Mouse (Mus musculus): ENCODE results near the gene Gm45140. TPM values are rescaled to one million over a fixed set of nuclear protein-coding genes. Genes with fewer than 3 reads are reported as not detected.

Gm45140 gene
- 1 to 10 TPM; 2.0 to 6.6 TPM for total RNA-seq (2021)
- long read RNA-seq, experiment 1, partial matches to known transcripts: 0 of 23 reads
- long read RNA-seq, experiment 1, other reads (novel, unspliced or antisense): 23 of 23 reads
- long read RNA-seq, experiment 2, partial matches to known transcripts: 0 of 7 reads
- long read RNA-seq, experiment 2, other reads (novel, unspliced or antisense): 7 of 7 reads

DNA sequence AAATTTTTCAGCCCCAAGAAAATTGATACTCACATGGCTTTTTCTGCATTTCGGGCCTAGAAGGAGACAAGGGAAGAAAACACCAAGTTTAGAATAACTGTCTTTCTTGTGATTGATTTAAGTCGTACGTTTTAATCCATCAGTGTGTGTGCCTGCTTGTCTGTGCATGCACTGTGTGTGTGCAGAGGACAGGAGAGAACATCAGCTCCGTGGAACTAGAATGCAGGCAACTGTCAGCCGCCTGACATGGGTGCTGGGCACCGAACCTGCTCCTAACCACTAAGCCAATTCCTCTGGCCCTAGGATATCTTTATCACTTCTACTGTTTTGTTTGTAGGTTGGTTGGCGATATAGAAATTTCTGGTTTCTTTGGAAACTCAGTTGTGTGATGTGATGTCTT is at the start of gene Gm45140:
Gene Gm45140, minus strand, starts transcription at position 101 of the 400 bp plus-strand sequence.
- no peak for DNase-seq

DNA sequence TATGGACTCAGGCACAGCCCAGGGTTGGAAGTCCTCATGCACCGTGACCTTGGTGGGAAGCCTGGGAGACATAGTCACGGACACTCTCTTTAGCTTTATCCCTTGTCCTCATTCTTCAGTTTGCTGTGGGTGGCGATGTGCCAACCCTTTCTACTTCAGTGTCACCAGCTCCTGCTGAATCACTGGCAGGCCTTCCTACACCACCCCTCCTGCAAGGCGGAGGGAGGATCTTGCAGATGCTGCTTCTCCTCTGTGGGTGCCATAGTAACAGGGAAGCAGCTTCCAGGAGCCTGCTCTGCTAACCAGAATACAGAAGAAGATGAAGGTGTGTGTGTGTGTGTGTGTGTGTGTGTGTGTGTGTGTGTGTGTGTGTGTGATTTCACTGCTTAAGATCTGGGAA is 47.2 kb upstream of the Gm45140 start:
- DNase-seq: peak; percentile 82

DNA sequence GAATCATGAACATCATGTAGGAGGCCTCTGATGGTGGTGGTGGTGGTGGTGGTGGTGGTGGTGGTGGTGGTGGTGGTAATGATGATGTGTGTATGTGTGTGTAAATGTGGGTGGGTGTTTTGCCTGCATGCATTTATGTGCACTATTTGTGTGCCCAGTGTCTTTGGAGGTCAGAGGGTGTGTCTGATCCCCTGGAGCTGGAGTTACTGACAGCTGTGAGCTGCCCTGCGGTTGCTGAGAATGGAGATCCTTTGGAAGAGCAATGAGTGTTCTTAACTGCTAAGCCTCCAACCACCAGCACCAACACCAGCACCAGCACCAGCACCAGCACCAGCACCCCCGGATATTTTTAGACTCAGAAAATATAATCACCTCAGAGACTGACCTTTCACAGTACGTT is 46.6 kb upstream of the Gm45140 start:
- no peak for DNase-seq

DNA sequence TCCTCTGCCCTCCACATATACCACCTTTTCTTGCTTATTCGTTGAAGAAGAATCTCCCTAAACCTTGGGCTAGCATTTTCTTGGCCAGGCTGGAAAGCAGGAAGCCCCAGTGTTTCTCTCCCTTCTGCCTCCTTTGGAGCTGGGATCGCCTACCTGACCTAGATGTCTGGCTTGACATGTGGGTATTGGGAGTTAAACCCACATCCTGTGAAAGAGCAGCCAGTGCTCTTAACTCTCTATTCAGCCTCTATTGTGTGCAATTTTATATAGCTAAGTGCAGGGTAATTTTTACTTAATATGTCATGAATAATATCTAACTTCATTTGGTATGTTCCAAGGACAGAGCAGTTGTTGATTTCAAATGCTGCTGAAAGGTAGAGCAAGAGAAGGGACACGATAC is 44.0 kb upstream of the Gm45140 start:
- DNase-seq: no peak

DNA sequence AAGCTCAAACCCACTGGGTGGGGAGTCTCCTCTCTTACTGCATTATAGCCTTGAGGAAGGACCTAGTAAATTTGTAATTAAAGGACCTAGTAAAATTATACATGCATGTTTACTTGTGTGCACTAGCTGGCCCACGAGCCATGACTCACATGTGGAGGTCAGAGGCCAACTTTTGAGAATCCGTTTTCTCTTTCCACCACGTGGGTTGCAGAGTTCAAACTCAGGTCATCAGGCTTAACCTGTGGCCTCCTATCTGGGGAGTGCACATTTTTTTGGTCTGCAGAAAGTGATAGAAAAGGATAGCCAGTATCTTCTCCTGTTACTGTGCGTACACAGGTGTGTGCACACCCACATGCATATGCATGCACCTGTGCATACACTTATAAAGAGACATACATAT is 43.4 kb upstream of the Gm45140 start:
- DNase-seq: no peak

DNA sequence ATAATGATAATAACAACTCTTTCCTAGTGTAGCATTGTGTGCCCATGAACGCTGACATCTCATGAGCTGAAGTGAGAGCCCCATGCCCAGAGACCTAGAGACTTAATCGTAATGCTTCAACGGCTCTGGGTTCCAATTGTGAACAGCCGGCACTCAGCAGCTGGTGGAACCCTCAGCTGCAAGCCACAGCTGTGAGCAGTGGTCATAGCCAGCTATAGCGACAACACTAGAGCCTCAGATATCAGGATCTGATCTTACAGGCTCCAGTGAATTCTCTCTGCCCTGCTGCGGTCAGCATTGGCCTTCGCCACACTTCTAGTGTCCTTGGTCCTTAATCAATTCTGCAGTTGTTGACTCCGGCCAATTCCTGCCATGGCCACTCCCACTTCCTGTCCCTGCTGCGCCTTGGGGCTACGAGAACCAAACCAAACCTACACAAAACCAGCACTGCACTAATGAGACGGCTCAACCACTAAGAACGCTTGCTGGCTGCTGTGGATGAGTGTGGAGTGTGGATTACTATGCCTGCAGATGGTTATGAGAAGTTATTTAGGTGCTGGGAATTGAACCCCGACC is 40.6 kb upstream of the Gm45140 start:
- peak; percentile 68 for DNase-seq

DNA sequence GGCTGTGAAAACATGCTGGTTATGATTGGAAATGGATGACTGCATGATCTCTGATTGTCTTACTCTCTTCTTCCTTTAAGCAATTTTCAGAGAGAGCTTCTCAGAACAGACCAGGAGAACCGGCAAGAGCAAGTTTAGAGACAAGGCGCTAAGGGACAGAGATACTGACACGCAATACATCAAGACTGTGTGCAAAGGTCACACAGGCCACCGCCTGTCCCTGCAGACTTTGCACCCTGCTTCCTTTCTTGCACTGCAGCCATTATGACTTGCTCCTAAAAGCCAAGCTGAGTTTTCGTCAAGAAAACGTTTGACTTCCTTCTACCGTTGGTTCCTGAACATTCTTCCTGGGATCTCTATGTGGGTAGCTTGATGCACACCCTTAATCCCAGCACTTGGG is 40.0 kb upstream of the Gm45140 start:
- no peak for DNase-seq

DNA sequence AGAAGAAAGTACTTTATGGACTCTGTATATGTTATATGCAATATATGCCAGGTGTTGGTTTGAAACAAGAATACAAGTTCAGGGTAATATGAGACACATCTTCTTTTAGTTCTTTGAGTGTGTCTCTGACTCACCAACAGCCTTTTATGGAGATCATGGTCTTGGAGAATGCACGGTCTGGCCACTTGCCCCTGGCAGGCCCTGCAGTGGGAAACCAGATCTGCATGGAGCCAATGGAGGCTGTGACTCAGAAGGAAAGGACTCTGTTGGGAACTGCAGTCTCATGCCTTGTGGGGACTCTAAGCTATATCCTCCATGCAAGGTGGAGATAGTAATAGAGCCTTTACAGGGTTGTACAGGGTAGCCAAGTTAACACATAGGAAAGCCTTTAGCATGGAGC is 39.5 kb upstream of the Gm45140 start:
- DNase-seq: peak; percentile 46

DNA sequence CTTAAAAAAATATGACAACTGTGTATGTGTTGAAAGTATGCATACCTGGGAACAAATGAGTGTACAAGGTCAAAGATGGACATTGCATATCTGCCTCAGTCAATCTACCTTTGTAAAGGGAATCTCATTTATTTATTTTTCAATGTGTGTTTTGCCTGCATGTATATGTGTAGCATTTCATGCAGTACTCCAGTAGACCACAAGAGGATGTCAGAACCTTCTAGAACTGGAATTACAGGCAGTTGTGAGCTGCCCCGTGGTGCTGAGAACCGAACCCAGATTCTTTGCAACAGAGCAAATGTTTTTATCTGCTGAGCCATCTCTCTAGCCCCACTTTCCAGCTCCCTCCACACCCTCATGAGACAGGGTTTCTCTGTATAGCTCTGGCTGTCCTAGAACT is 38.4 kb upstream of the Gm45140 start:
- no peak for DNase-seq

DNA sequence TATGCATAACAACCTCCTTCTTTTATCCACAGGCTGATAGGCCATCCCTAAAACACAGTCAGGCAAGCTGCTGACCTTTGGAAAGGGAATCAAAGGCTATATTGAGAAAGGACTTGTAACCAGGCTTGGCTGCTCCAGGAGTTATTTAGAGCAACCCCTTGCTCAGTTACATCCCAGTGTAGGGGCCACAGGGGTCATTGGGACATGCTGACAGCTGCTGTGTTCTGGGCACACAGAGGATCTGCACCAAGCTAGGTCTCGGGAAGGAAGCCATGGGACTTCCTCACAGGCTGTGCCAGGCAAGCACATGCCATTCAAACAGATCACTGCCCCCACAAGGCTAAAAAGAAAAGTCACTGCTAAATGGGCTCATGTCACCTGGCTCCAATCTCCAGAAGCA is 37.5 kb upstream of the Gm45140 start:
- no peak for DNase-seq

DNA sequence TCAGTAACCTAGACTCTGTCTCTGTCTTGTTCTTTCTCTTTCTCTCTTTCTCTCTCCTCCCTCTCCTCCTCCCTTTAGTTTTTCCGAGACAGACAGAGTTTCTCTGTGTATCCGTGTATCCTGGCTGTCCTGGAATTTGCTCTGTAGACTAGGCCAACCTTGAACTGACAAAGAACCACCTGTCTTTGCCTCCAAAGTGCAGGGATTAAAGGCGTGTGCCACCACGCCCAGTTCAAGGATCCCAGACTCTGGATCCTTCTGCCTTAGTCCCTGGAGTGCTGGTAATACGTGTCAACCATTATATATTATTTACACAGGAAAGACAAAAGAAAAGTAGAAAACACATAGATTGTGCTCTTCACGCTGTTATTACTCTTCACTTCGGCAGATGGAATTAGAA is 35.6 kb upstream of the Gm45140 start:
- DNase-seq: no peak

DNA sequence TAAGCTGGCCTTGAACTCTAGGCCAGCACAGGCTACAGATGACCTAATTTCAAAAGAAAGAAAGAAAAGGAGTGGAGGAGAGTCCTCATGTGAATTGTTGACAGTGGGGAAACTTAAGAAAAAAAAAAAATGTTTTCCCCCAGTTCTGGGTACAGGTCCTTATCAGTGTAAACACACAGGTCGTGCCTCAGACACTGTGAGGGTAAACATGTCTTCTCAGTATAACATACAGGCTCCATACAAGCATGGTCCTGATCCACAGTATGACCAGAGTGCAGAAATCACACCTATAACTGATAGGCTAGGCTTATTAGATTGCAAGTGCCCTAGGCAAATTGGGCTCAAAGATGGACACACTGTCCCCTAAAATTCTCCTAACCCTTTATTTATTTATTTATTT is 34.8 kb upstream of the Gm45140 start:
- no peak for DNase-seq

DNA sequence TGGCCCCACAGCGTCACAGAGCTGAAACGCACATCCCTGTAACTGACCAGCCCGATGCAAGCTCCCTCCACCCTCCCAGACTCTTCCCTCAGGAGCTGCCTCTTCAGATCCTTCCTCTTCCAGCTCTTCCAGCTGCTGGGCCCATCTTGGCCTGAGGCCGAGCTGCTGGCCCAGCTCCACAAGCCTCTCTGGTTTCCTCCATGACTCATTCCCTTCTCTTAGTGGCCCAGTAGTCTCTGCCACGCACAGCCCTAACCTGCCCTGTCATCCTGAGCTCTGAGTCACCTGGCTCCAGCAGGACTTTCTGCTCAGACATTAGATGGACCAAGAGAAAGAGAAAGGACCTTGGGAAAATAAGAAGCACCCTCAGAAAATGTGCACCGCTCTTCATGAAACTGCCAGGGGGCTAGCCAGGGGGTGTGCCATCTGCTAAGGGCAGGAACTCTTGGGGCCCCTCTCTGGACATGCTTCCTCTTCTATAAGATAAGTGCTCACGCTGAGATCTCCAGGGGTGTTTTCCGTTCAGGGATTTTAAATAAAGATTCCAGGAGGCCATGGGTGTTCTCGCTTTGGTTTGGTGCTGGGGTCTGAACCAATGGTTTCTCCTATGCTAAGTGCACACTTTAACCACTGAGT is 33.4 kb upstream of the Gm45140 start:
- peak; percentile 93 for DNase-seq

DNA sequence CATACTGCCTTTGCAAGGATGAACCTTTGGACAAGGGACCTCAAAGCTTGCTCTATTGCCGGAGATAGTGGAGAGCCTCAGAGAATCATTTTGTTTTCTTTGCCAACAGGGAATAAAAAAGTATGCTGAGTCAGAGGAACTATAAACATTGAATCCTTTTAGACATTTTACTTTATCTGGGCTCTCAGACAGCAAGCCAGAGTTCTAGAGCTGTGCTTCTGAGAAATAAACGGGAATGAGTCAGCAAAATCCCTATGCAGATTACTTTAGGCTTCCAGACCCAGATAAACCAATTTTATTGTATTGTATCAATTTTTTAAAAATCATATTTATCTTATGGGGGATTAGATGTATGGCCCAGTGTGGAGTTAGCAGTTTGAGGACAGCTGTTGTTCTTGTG is 31.7 kb upstream of the Gm45140 start:
- DNase-seq: no peak

DNA sequence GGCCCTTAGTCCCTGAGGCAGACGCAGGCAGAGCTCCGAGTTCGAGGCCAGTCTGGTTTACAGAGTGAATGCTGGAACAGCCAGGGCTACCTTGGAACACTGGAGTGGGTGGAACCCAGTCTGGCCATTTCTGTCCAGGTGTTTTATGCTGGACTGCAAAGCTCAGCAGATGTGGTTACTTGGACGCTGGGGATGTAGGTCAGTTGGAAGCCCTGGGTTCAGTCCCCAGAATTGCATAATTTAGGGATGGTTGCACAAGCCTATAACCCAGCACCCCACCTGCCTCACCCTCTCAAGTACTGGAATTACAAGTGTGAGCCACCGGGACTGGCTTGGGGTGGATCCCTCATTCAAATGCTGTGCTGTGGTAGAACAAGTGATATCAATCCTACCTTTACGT is 30.6 kb upstream of the Gm45140 start:
- no peak for DNase-seq

DNA sequence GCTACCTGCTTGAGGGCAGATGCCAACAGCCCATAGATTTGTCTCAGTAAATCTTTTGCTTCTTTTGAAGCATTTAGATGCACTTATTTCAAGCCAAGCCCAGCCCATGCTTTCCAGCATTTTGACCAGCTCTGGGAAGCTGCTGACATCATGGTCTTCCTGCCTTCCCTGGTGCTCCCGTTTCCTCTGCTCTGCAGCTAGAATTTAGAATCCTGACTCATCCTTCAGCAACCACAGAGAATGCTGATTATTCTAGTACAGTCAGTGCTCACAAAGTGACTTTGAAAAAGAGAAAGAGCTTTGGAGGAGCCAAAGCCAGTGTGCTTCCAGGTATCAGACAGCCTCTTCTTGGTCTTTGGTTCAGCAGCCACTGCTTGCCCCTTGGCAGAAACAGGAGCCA is 21.5 kb upstream of the Gm45140 start:
- no peak for DNase-seq

DNA sequence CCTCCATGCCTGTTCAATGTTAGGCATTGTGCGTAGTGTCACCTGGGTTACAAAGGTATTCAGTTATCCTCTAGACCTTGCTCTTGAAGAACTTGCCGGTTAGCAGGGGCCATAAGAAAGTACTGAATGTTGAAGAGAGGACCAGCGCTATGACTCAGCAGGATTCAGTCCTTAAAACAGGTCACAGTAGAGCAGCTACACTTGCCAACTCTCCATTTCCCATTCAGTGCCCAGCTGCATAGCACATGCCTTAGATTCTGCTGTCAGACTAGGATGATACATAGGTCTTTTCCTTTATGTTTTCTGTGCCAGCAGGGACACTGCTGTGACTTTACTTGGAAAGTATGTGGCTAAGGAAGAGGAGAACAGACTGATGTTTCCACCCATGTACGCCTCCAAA is 17.9 kb upstream of the Gm45140 start:
- DNase-seq: no peak

DNA sequence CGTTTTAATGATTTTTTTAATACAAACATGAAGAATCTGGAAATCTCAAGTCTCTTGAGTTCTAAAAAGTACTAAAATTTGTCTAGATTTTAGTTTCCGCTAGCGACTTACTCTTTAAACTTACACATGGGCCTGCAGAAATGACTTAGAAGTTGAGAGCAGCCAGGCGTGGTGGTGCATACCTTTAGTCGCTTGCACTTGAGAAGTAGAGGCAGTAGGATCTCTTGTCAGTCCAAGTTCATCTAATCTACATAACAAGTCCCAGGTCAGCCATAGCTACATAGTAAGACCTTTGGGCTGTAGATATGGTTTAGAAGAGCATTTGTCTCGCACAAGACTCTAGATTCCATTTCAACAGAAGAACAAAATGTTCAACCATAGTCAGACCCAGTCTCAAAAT is 16.3 kb upstream of the Gm45140 start:
- no peak for DNase-seq

DNA sequence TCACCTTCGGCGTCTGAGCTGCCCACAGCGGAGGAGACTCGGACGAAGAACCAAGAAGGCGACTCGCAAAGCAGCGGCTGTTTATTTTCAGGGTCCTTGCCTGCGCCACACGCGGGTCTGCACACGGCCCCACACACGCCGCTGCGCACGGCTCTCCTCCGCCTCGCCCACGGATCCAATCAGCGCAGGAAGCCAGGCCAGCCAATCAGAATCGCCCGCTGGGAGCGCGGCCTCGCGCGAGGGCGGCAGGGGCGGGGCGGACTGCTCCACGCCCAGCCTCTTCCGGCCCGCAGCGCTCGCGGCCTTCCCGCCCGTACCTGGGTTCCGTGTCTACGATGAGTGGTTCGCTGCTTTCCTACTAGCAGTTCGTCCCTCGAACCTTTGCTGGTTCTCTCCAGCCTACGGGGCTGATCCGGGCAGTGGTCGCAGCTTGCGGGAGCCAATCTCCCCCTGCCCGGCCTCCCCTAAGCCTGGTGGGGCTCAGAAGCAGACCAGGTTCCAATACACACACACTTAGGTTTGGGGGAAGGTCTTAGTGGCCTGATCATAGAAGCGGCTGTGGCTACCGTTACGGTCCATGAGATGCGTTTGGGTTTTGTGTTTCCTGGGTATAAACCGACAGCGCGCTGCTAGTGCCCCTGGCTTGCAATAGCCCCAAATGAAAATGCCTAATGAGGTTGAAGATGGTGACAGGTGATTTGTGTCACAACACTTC is 15.5 kb upstream of the Gm45140 start, which contains the start of gene Cnbp:
Gene Cnbp, minus strand, starts transcription at position 207 of the 715 bp plus-strand sequence.
- DNase-seq: peak; percentile 98

DNA sequence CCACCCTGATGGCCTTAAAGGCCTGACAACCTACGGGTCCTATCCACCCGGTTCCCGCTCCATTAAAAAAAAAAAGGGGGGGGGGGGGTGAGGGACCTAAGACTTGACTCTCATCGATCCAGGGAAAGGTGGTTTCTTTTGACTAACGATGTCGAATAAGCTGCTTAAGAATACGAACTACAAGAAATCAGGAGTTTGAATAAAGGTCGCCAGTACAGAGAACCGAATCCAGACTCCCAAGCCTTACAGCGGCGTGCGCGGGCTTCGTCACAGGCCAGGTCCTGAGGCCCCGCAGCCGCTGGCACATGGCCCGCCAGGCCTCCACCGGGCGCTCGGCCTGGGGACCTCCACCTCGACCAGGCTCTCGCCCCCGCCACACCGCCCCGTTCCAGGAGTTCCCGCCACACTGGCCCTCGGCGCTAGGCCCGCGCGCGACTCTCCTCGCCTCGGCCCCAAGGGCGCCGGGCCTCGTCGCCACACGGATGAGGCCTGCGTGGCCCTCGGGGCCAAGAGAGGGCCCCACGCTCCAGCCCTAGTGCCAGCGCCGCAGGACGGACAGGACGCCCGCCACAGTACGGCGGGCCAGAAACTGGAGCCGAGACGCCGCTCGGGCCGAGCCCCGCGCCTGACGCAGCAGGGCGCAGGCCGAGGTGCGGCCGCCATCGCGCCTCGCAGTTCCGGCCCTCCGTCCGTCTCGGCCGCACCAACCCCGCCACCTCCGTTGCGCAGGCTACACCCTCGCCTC is 14.7 kb upstream of the Gm45140 start:
- peak; percentile 77 for DNase-seq

DNA sequence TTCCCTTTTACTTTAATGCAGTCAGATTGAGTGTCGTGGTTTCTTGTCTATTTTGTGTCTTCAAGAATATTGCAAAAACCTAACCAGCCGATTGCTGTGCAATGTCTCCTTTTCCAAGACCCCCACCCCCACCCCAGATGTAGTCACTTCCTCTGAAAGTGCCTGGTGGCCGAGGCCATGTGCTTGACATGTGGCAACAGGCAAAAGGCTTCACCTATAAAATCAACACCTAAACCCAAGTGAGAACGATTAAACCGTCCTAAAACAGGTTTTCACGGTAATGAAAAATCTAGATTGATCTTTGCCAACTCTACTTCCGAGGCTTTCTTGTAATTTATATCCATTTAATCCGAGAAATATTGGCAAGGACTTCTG is 14.2 kb upstream of the Gm45140 start:
- peak; percentile 23 for DNase-seq

DNA sequence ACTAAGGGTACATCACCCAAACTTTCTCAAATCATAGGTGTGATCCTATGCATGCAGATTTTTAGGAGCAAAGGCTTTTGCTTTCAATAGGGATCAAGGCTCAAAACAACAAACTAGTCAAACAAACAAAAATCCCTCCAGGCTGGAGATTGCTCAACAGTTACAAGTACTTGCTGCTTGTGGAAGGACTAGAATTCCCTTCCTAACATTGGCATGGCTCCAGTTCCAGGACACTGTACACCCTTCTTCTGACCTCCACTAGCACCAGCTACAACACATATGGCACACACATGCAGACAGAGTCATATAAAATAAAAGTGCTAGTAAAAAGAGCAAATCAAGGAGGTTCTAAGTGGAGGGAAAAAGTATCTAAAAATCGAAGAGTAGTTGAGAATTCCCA is 11.2 kb upstream of the Gm45140 start:
- peak; percentile 35 for DNase-seq

All from adrenal gland, postnatal 10 days (tissue).